Mouse (Mus musculus) liver, embryonic 16.5 days (tissue): Measurements from ENCODE around the gene Xdh. TPM values are rescaled to one million over a fixed set of nuclear protein-coding genes. Genes with fewer than 3 reads are reported as not detected.
"Not testable (repeated sequence)": the region's sequence is repeated elsewhere in the genome, so short reads cannot be mapped to it uniquely, and the experiment has no call there.

ENCODE experiments used
- ATAC-seq: fragments of 200-750 bp; cut with Nextera tagmentation; 2 replicates; pipeline ENCODE4 v1.8.0; 2017; ENCODE audit warnings: low read depth, mild to moderate bottlenecking, moderate number of reproducible peaks, moderate library complexity
- H3K27ac ChIP-seq: fragments of 300-500 bp; sonication (generic); 2 replicates; pipeline ENCODE4 v1.5.1; 2014; ENCODE audit warnings: mild to moderate bottlenecking, low read length
- H3K27me3 ChIP-seq: fragments of 300-500 bp; sonication (generic); 2 replicates; pipeline ENCODE4 v1.6.1; 2014; ENCODE audit warnings: low read depth, low read length, mixed read lengths; ENCODE audit not compliant: control insufficient read depth, insufficient read depth
- H3K36me3 ChIP-seq: fragments of 300-500 bp; sonication (generic); 2 replicates; pipeline ENCODE4 v1.6.1; 2014; ENCODE audit warnings: mild to moderate bottlenecking; ENCODE audit not compliant: control insufficient read depth, insufficient read depth
- H3K4me1 ChIP-seq: fragments of 300-500 bp; sonication (generic); 2 replicates; pipeline ENCODE4 v1.6.1; 2014; ENCODE audit warnings: low read depth, low read length, mixed read lengths; ENCODE audit not compliant: control insufficient read depth
- H3K4me2 ChIP-seq: fragments of 300-500 bp; sonication (generic); 2 replicates; pipeline ENCODE4 v1.6.1; 2014; ENCODE audit warnings: low read depth, low read length, mixed read lengths
- H3K4me3 ChIP-seq: fragments of 300-500 bp; sonication (generic); 2 replicates; pipeline ENCODE4 v1.5.1; 2014; ENCODE audit warnings: low read depth, mild to moderate bottlenecking, low read length
- H3K9ac ChIP-seq: fragments of 300-500 bp; sonication (generic); 2 replicates; pipeline ENCODE4 v1.6.1; 2014; ENCODE audit warnings: low read depth, low read length
- H3K9me3 ChIP-seq: fragments of 300-500 bp; sonication (generic); replicated peaks from 2 replicates; pipeline ENCODE4 v1.6.1; 2016; ENCODE audit warnings: low read length; ENCODE audit not compliant: control insufficient read depth
- WGBS: fragments of 180-500 bp; shearing (Covaris S2); extraction: QIAGEN DNeasy Blood & Tissue Kit; methylation state at CpG from one replicate; pipeline ENCODE4 v1.1.7; 2014; ENCODE audit not compliant: insufficient replicate concordance; 5-methylcytosine and 5-hydroxymethylcytosine counted together
- polyA plus RNA-seq: library from polyadenylated mRNA; unstranded; fragments of >200 nt; fragmentation: Nextera tagmentation; extraction: Ambion mirVana; gene quantifications from 2 replicates; pipeline ENCODE4 v1.2.1, GENCODE M21; 2015

The Xdh gene
- polyA plus RNA-seq, 1 experiment from 2014 or later: 5.6 TPM

DNA sequence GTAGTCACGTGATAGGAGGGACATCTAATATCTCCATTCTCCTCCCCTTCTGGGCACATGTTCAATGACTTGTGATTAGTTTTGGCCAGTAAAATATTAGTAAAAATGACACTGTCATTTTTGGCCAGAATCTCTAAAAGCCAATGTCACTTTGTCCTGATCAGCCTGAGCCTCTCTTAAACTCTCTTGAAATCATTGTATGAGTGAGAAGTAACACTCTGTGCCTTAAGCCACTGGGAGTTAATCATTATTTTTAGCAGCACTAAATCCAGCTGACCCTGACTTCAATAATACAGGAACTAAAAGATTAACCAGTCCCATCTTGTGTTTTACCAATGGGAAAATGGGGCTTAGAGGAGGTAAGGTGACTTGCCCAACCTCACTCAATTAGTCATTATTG lies 102.6 kb downstream of the Xdh start:
- Histone ChIP-seq H3K4me3 (no peak overlapping the region), H3K9me3 (no peaks in the 10 kb centered on the region), H3K4me1 (no peaks in the 10 kb centered on the region), H3K27me3 (no peaks in the 10 kb centered on the region), H3K36me3 (no peaks in the 10 kb centered on the region), H3K9ac (no peak overlapping the region), H3K27ac (no peak overlapping the region), H3K4me2 (no peak overlapping the region)
- ATAC-seq: no peak
- 57% methylated on average over 1 of the region's 1 CpGs for WGBS

DNA sequence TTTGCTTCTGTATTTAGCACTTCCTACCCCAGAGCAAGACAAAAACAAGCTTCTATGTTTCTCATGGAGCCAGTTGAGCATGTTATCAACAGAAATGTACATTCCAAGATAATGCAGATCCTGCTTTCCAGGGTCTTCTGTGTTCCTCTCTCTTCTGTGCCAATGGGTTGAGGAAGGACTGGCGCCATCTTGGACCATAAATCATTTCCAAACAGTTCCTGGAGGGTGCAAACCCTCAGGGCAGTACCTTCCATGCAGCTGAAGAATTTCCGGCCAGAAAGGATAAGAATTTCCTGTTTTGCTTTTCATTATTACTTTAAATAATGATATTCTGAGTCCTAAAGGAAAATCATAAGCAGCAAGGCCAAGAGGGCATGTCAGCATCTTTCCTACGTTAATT lies 104.4 kb downstream of the Xdh start:
- Histone ChIP-seq H3K4me3 (no peak overlapping the region), H3K4me1 (no peaks in the 10 kb centered on the region), H3K9ac (no peak overlapping the region), H3K4me2 (no peak overlapping the region), H3K36me3 (no peaks in the 10 kb centered on the region), H3K9me3 (no peaks in the 10 kb centered on the region), H3K27me3 (no peaks in the 10 kb centered on the region), H3K27ac (no peak overlapping the region)
- 40% methylated on average over 3 of the region's 3 CpGs for WGBS
- peak; percentile 54; the same call in 1 of the 2 replicates for ATAC-seq

GRCm38 (mm10) chr17:73842963-73843362 lies 107.0 kb downstream of the Xdh start:
- Histone ChIP-seq H3K9ac (no peak overlapping the region), H3K9me3 (no peaks in the 10 kb centered on the region), H3K4me3 (no peak overlapping the region), H3K4me2 (no peak overlapping the region), H3K36me3 (no peaks in the 10 kb centered on the region), H3K4me1 (no peaks in the 10 kb centered on the region), H3K27me3 (no peaks in the 10 kb centered on the region), H3K27ac (no peak overlapping the region)
- ATAC-seq: no peak
- WGBS: 49% methylated on average over 1 of the region's 1 CpGs

DNA sequence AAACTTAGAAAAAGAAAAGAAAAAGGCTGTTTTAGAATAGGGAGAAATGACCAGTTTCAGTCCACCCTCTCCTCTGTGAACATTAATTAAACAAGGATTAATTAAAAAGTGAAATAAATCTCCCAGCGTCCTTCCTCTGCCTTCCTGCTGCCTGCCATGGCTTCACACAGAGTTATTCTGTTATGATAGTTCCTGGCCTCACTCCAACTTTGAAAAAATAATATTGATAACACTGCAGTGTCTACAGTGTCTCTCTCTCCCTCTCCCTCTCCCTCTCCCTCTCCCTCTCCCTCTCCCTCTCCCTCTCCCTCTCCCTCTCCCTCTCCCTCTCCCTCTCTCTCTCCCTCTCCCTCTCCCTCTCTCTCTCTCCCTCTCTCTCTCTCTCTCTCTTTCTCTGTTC lies 110.1 kb downstream of the Xdh start:
- H3K36me3 ChIP-seq, H3K4me3 ChIP-seq, H3K9me3 ChIP-seq, H3K9ac ChIP-seq, H3K27ac ChIP-seq, H3K4me2 ChIP-seq, H3K4me1 ChIP-seq, ATAC-seq, H3K27me3 ChIP-seq: not testable (repeated sequence)
- 57% methylated on average over 1 of the region's 1 CpGs for WGBS

DNA sequence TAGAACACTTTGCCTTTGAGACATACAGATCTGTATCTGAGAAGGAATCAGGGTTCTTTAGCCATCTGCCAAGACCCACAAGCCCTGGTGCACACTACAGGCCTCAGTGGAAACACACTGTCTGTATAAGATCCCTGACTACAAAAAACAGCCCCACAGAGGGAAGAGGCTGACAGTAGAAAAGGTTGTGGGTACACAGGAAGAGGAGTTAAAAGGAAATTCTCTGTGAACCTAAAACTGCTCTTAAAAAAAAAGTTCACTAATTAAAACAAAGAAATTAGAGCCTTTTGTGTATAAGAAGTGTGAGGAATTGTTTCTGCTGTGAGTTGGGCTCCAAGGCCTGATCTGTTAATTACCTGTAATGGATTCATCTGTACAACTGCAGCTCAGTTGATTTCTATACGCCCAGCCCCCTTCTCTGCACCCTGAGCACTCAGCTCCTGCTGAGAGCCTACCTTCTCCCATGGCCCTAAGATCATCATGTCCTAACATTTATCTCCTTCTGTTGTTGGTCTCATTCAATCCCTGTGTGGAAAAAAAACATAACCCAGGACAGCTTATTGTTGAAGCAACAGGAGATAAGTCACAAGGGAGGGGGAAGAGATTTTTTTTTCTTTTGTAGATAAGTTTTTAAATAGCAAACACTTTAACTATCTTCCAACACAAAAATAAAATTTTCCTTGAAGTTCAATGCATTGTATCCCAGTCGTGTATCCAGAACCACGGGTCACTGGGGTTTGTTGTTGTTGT lies 110.7 kb downstream of the Xdh start:
- Histone ChIP-seq H3K4me3 (no peak overlapping the region), H3K36me3 (no peaks in the 10 kb centered on the region), H3K9ac (no peak overlapping the region), H3K27me3 (no peaks in the 10 kb centered on the region), H3K27ac (no peak overlapping the region), H3K4me2 (no peak overlapping the region), H3K9me3 (no peaks in the 10 kb centered on the region), H3K4me1 (no peaks in the 10 kb centered on the region)
- no peak for ATAC-seq
- WGBS: 40% methylated on average over 3 of the region's 3 CpGs

GRCm38 (mm10) chr17:73837244-73837643 lies 112.8 kb downstream of the Xdh start:
- Histone ChIP-seq H3K36me3 (no peaks in the 10 kb centered on the region), H3K9ac (no peak overlapping the region), H3K4me2 (no peak overlapping the region), H3K4me3 (no peak overlapping the region), H3K27ac (no peak overlapping the region), H3K9me3 (no peaks in the 10 kb centered on the region), H3K27me3 (no peaks in the 10 kb centered on the region), H3K4me1 (no peaks in the 10 kb centered on the region)
- no peak for ATAC-seq
- 71% methylated on average over 4 of the region's 4 CpGs for WGBS

DNA sequence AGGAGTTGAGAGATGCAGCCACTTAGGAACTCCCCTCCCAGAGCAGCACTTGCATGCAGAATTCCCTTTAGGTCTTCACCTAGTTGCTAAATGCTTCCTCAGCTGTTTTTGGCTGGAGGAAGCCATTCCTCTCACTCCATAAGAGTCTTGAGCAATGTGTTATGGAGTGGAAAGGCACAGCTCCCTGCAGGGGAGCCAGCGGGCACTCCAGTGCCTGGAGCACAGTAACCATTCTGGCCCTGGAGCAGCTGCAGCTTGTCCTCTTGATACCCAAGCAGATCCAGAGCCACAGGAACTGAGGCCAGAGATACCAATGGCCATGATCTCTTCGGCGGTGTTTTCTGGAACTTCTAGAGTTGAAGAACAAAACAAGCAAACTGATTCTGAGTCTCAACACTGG lies 113.4 kb downstream of the Xdh start:
- ATAC-seq: no peak
- Histone ChIP-seq H3K27ac (no peak overlapping the region), H3K36me3 (no peaks in the 10 kb centered on the region), H3K27me3 (no peaks in the 10 kb centered on the region), H3K4me1 (no peaks in the 10 kb centered on the region), H3K4me2 (no peak overlapping the region), H3K9me3 (no peaks in the 10 kb centered on the region), H3K9ac (no peak overlapping the region), H3K4me3 (no peak overlapping the region)
- WGBS: 63% methylated on average over 3 of the region's 3 CpGs

Other genes with a start within 250 kb of the Xdh start
- gene Galnt14, start 239.7 kb downstream of the Xdh start, polyA plus RNA-seq: not detected in 2 replicates
- gene Ehd3, start 146.1 kb downstream of the Xdh start, polyA plus RNA-seq: 17.4 and 23.1 TPM in 2 replicates
- 0.05 TPM in 1 of 2 replicates, not detected in the other for gene Srd5a2, start 97.7 kb upstream of the Xdh start, polyA plus RNA-seq